Mouse (Mus musculus): ENCODE data around the gene Uqcrc1.

Gene Uqcrc1

DNA sequence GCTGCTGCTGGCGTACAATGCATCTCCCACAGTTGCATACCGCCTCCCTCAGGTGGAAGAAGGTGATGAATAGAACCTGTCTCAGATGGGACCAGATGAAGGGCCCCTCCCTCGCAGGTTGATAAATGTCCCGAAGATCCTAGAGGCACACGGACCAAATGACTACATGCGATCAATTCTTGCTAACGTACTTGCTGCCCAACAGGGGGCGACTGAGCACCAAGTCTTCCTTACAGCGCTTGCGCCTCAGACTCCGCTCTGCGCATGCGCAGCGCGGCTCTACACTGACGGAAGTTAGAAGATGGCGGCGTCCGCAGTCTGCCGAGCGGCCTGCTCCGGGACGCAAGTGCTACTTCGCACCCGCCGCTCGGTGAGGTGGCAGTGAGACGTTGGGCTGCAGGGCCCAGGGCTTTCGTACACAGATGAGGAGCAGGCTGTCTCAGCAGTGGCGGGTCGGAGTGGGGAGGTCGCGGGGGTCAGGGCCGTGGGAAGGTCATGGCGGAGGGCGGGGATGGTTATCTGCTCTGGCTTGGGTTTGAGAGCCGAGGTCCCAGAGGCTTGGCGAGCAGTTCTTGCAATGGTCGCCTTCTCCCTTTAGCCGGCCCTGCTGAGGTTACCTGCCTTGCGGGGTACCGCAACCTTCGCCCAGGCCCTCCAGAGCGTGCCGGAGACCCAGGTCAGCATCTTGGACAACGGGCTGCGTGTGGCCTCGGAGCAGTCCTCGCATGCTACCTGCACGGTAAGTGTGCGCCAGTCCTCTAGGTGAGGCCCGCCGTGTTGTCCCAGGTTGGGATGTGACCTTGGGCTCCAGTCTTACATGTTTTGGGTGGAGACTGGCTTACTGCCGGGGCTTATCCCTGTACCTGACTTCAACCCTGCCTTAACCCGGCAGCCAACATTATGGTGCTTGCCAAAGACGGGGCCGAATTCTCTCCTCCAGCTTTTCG, at the start of gene Uqcrc1:
TSS of gene Uqcrc1 (plus strand) at position 216 of the 947 bp plus-strand sequence.
- DNase-seq, result peak; percentile 94 to 95

DNA sequence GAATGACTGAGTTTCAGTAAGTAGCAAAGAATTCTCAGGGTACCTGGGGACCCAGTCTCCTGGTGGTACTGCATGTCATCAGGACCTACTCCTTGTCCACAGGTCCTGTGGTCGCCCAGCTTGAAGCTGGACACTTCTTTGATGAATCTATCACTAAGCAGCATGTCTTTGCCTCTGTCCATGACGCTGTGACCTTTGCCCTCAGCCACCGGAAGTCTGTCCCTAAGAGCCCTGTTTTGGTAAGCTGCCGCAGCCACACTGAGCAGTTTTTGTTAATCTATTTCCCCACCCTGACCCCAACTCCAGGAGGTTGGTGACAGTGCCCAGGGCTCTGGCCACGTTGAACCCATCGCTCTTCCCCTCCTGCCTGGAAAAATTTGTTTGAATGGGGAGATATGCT, 24.1 kb upstream of the Uqcrc1 start:
- no peak for DNase-seq

DNA sequence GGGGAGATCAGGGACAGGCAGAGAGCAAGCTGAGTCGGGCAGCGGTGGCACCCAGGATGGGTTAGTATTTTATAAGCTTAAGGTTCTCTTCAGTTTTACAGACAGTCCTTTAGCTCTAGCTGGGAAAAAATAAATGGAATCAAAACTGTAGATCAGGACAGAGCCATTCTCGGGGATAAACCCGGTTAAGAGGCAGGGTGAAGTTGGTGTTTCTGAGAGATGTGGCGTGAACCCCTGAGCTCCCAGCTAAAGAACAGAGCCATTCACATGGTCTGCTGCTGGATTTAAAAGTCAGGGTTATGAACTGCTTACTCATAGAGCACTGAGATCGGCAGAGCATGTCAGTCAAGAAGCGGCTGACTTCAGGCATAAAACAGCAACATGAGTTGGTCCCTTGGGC, 23.3 kb upstream of the Uqcrc1 start:
- DNase-seq, result no peak

DNA sequence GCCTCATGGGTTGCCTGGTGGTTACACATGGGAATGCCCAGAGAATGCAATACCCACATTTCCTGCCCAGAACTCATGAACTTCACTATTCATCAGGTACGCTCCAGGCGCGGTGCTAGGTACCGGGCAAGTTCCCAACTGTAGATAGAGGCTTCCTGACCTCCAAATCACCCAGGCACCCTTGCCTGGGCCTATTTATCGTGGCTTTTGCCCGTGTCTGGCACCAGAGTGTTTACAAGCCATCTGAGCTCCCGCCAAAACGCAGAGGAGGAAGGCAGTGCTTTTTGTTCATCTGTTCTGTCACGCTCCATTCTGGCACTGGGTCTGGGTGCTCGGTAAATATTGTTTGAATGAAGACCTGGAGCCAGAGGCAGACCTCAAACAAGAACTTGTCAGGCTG, 22.8 kb upstream of the Uqcrc1 start:
- DNase-seq, result no peak

DNA sequence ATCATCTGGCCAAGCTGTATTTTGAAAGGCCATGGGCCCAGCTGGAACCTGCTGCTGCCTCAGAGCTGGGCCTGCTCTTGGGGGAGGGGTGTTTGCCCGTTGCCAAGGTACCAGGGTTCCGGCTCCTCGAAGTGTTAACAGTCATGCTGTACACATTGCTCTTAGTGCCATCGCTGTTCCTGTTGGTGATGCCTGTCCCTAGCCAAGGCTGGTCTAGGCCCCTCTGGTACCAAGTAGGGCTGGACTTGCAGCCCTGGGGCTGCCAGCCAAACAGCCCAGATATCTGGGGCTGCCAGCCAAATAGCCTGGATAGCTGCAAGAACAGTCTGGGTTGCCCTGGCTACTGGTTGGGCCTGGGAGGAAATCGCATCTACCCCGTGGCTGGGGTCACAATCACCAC, 21.9 kb upstream of the Uqcrc1 start, which contains the start of gene Tmem89:
TSS of gene Tmem89 (plus strand) at position 129 of the 400 bp plus-strand sequence.
- peak in 1 of 2 experiments; percentile 5 for DNase-seq

DNA sequence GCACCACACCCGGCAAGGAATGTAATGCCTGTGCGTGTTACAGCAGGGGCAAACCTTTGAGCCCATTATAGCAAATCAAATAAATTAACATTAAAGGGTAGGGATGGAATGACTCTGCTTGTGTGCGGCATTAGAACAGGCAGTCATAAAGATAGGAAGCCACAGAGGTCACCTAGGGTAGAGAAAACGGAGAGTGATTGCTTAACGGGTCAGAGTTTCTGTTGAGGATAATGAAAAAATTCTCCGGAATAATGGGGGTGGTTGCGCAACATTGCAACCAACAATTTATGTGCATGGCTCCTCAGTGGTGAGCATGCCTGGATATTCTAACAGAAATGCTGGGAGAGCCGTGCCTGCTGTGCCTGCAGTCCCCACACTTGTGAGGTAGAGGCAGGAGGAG, 10.5 kb upstream of the Uqcrc1 start:
- no peak for DNase-seq

DNA sequence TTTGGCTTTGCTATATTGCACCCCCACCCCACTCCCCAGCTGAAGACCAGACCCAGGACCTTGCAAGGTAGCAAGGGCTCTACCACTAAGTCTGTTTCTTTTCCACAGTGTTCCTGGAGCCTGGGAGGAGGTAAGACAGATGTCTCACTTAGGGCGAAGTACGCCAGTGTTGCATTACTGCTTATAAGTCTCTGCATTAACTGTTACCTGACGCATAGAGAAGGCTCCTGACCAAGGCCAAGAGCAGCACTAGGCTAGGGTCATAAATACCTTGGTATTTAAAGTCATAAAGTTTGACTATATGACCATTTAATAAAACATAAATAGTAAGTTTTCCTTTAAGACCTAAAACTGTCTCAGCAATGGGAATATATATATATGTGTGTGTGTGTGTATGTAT, 8.0 kb upstream of the Uqcrc1 start:
- no peak for DNase-seq

DNA sequence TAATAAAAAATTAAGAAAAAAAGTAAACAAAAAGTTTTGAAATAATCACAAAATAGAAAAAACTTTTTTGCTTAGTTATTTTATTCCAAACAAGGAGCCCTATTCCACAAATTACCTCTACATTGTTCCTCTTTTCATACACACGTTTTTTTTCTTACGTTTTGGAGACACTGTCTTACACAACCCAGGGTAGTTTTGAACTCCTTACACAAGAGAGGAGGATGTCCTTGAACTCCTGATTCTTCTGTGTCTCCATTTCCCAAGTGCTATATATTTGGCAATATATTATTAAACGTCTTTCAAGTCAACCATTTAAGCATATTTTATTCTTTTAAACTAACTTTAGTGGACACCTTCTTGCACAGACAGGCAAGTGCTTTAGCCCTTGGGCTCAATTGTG, 442 bp upstream of the Uqcrc1 start:
- no peak for DNase-seq

DNA sequence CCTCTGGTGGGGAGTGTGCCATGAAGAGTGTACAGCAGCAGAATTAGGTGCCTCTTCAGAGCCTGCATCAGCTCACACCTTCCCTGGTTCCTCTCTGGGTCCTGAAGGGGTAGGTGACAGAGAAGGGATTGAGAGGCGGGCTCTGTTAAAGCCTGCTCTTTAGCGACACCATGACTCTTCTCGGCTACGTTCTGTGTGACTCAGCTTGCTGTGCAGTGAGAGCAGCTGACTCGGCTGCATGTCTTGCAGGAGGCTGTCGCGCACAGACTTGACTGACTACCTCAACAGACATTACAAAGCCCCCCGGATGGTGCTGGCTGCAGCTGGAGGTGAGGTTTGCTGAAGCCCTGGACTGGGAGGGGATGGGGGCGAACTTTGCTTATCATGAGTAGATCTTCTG, 8.7 kb downstream of the Uqcrc1 start:
- no peak for DNase-seq

DNA sequence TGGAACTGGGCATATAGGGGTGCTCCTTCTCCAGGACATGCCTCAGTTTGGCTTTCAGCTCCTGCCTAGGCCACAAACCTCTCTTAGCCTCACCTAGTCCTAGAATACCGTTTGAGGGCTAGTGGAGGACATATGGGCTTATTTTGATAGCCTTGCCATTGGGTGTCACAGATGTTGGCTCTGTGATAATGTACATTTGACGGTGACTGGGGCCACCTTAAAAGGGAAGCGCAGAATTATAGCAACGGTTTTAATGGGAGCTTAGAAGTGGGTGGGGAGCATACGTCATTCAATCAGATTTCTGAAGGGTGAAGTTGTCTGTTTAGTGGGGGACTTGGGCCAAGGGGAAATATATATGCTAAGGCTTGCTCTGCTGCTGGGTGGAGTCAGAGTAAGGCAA, 9.2 kb downstream of the Uqcrc1 start:
- DNase-seq, result no peak

DNA sequence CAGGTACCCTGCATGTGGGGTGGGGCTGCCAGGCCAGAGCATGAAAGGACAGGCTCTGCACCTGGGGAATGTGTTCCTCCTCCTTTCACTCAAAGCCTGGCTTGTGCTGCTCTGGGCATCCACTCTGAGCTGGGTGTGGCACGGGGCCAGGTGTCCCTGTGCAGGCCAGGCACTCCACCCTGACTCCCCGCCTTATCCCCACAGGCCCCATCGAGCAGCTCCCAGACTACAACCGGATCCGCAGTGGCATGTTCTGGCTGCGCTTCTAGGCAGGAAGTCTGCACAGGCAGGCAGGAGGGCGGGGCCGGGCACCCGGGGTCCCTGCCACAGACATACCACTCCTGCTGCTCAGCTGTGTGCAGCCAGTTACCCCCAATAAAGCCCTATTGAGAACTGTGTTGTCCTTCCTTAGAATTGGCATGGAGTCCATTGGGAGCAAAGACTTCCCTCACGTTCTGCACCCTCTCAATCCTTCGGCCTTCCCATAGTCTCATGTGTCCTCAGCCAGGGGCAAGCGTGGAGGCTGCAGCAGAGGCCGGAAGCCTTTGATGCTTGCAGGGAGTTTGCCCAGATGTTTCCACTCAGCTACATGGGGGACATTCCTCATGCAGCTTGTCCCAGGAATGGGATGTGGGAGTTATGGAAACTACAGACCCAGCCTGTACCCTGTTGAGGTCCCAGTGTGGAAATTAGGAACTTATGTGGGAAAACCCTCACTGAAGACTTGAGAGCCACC, 13.0 kb downstream of the Uqcrc1 start:
- DNase-seq, result peak in 1 of 2 experiments; percentile 15

DNA sequence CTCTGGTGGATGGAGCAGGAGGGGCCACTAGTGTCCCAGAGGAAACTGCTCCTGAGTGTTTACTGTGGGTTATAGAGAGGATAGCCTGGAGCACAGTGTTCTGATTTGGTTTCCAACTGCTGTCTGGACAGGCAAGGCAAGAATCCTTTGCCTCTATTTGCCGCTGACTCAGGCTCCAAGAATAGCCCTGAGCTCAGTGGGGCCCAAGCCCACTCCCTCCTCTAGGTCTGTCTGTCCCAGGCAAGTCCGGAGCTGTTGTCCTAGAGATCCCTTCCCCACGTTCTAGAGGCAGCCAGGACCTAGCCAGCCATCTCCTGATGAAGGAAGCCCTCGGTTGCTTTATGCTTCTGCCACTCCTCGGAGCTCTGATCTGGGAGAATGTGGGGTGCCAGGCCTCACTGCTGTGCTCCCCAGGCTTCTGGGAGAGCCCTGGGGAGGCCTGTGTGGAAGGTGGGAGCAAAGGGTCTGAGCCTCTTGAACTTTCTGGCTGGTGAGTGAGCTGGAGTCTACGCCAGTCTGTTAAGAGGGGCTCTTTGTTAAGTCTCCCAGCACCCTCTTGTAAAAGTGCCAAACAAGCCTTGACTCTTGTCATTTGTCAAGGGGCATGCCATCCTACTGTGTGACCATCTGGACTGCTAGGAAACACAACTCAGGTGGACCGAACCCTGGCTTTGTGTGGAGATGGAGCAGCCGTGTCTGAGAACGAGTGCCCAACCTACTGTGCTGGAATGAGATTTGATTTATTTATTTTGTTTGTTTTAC, 13.7 kb downstream of the Uqcrc1 start:
- no peak for DNase-seq

DNA sequence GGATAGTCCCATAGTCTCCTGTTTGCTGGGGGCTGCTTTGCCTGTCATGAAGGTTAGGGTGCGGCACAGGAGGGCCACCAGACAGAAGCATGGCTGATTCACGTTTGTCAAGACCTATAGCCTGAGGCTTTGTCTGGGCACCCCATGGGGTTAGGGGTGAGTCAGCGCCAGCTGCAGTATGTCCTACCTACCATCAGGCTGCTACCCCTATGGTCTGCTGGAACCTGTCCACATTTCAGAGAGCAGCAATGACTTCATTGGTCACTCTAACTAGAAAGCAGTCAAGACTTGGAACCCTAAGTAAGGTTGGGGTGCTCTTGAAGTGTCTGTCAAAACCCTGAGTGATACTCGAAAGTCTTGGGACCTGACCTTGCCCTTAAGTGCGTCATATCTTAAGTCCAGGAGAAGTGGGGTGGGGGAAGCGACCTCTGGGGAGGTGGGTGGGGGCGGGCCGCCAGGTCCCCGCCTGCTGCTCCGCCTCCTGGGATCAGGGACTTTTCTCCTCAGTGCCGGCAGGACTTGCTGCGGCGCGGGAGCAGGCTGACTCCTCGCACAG, 16.7 kb downstream of the Uqcrc1 start, which contains the start of gene Col7a1:
TSS of gene Col7a1 (plus strand) at position 506 of the 556 bp plus-strand sequence.
- DNase-seq, result peak; percentile 14 to 34

DNA sequence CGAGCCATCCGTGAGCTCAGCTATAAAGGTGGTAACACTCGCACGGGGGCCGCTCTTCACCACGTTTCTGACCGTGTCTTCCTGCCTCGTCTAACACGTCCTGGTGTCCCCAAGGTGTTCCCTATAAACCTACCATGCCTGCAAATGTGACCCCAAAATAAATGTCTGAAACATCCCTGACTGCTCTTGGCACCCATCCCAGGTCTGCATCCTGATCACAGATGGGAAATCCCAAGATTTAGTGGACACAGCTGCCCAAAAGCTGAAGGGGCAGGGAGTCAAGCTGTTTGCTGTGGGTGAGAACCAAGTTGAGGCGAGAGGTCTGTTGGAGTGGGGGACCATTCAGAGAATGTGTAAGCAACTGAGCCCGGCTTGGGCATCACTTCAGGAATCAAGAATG, 18.8 kb downstream of the Uqcrc1 start:
- DNase-seq, result no peak

DNA sequence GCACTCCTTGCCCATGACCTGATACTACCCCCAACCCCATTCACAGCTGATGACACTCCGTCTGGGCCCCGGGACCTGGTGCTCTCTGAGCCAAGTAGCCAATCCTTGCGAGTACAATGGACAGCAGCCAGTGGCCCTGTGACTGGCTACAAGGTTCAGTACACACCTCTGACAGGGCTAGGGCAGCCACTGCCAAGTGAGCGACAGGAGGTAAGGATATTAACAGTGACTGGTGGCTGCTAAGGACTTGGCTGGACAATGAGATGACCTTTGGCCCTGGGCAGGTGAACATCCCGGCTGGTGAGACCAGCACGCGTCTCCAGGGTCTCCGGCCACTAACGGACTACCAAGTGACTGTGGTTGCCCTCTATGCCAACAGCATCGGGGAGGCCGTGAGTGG, 19.4 kb downstream of the Uqcrc1 start:
- no peak for DNase-seq

DNA sequence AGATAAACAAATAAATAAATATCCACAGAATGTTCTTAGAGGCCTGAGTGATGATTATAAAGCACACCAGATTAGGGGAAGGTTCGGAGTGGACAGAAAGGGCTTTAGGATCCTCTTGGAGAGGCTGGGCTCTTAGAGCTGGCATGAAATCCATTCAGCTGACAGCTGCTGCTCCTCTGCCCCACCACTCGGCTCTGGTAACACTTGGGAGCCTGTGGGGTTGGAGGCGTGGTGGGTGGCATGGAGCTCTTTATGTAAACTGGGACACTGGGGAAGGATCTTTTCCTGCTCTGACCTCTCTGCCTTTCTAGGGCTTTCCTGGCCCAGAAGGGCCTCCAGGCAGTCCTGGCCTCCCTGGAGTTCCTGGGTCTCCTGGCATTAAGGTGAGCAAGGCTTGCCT, 27.1 kb downstream of the Uqcrc1 start:
- DNase-seq, result no peak

DNA sequence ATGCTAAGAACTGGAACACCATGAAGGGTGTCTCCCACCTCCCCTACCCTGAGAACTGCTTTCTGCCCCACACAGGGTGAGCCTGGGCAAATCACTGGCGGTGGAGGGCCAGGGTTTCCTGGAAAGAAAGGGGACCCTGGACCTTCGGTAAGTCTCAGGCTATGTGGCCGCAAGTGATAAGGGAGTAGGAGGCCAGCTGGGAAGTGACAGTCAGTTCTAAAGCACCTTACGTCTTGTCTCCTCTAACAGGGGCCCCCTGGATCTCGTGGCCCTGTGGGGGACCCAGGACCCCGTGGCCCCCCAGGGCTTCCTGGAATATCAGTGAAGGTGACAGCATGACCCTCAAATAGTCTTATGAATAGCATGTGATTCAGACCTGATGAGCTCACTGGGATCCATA, 27.9 kb downstream of the Uqcrc1 start:
- no peak for DNase-seq

DNA sequence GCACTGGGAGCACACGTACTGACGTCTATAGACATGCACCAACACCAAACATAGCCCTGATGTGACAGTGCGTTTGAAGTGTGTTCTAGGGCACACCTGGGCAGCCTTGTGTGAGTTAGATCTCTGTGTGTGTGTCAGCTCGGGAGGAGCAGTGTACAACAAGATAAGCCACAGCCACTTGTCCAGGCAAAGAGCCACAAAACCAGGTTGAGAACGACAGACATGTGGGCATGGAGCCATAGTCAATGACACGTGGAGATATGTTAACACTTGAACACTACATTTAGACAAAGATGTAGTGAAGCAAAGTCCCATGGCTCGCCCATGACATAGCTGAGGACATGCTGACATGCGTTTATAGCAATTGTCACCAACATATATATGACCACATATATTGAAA, 34.2 kb downstream of the Uqcrc1 start:
- DNase-seq, result no peak

DNA sequence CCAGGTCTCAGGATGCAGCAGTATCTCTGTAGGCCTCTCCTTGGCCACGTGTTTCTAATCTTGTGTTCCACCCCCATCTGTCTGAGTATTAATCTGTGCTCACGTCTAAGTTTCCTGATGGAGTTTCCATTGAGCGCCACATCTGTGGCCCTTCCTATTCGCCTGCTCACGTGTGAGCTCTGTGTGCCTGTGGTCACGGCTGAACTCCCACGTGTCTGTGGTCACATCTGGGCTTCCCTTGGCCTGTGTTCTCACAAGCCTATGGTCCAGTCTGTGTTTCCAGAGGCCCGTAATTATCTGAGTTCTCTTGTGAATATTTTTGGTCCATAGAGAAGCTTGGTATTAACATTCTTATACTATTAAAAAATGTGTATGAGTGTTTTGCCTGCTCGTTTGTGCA, 40.0 kb downstream of the Uqcrc1 start:
- DNase-seq, result no peak

DNA sequence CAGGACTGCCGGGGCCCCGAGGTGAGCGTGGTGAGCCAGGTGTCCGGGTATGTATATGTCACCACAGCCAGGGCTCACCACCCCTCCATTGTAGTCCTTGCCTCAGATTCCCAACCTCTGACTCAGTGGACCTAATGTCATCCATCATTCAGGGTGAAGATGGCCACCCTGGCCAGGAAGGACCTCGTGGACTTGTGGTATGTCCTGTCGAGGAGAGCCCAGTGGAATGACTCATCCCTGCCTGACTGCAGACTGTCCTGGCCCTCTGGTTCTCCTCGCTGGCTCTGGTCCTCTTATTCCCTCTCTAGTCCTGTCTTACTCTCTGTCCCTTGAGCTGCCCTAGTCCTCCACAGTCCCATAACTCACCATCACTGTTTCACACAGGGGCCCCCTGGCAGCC, 41.5 kb downstream of the Uqcrc1 start:
- no peak for DNase-seq

DNA sequence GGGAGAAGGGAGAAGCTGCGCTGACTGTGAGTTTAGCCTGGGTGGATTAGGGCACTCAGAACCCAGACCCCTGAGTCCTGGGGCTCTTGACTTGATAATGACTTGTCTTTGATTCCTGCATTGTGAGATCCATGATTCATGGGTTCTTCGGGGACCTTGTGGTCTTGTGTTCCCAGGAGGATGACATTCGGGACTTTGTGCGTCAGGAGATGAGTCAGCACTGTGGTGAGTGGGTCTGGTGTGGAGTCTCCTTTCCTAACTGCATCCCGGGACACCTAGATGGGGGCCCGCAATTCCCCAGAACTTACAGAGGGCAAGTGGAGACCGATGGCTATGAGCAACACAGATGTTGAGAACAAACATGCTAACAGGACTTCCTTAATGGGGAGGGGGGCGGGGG, 46.1 kb downstream of the Uqcrc1 start:
- DNase-seq, result no peak

DNA sequence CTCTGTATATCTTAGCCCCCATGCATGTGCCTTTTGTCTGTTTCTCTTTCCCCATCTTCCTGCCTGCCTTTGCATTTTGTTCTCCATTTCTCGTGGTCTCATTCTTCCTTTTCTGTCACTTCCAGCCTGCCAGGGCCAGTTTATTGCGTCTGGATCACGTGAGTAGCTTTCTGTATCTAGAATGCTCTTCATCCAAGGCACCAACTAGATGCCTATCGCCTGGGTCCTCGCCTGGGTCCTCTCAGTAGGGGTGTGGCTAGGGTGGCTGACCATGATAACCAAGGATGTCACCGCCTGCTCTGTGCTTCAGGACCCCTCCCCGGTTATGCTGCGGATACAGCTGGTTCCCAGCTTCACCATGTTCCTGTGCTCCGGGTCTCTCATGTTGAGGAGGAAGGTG, 46.8 kb downstream of the Uqcrc1 start:
- no peak for DNase-seq

DNA sequence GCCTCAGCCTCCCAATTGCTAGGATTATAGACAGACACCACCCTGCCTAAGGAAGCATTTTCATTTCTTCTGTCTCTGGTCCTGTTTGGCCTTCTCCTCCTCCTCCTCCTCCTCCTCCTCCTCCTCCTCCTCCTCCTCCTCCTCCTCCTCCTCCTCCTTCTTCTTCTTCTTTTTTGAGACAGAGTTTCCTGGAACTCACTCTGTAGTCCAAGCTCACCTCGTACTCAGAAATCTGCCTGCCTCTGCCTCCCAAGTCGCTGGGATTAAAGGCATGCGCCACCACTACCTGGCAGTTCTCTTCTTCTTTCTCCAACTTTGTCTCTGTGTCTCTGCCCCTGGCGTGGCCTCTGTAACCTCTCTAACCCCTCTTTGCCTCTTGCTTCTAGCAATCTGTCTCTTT, 49.3 kb downstream of the Uqcrc1 start, which contains the start of gene Ucn2:
TSS of gene Ucn2 (plus strand) at position 301 of the 400 bp plus-strand sequence.
- DNase-seq, result no peak

Data from lung, adult 18-20 months (tissue).